ENCODE assay signal across 15 mouse cellular contexts in genomic region chr2:37724231-37724630, GRCm38 (mm10). TPM values are rescaled to one million over a fixed set of nuclear protein-coding genes. Genes with fewer than 3 reads are reported as not detected.
DNase-seq lines count a peak whose midpoint lies in the region; ATAC-seq and TF ChIP-seq lines count a peak whose summit lies in the region.
"Had no signal": no experiment of that assay in that cellular context is flagged by ENCODE, and none has a peak within 500 bp of the region (broad histone marks: within the 10 kb centered on the region; RNA-seq: fewer than 3 reads in every experiment).

No protein-coding gene starts in this region.

- TF ChIP-seq POLR2A in kidney, adult 2 months (IDR thresholded peaks at IDR 0.05; ENCODE audit: low read depth, low read length), result no peak

- H3K9me3 ChIP-seq in forebrain, embryonic 15.5 days, result no peaks in the 10 kb centered on the region
- H3K9me3 ChIP-seq in forebrain, embryonic 11.5 days (ENCODE audit: control insufficient read depth, low read length), result no peaks in the 10 kb centered on the region
- no peaks in the 10 kb centered on the region for H3K9me3 ChIP-seq in midbrain, embryonic 12.5 days
- no peaks in the 10 kb centered on the region for H3K9me3 ChIP-seq in midbrain, postnatal 0 days (ENCODE audit: low read length)
- H3K9me3 ChIP-seq: heart, embryonic 13.5 days; limb, embryonic 12.5 days; liver, embryonic 15.5 days; neural tube, embryonic 12.5 days had no signal

- no peak for ATAC-seq in forebrain, embryonic 15.5 days (replicated peaks)
- ATAC-seq in forebrain, embryonic 11.5 days (replicated peaks; ENCODE audit: low FRiP score), result no peak
- ATAC-seq in midbrain, embryonic 12.5 days (ENCODE audit: low FRiP score, low read depth), result no peak
- ATAC-seq in midbrain, postnatal 0 days (ENCODE audit: low FRiP score), result no peak
- no peak for ATAC-seq in inflammation-experienced regulatory T-cells, adult 6 months

- no peak for DNase-seq in forebrain, embryonic 11.5 days (ENCODE audit: low spot score)
- no peak for DNase-seq in midbrain, postnatal 0 days (ENCODE audit: low spot score)
- peak; percentile 82 for DNase-seq in kidney, adult 2 months
- DNase-seq in kidney, postnatal 36 days, result peak; percentile 77 to 78
- DNase-seq in heart, postnatal 25 days (ENCODE audit: low spot score), result no peak
- DNase-seq: gastrocnemius, postnatal 25 days; lung, postnatal 14 days had no signal

- peaks cover 16% of the 10 kb centered on the region for H3K4me1 ChIP-seq in forebrain, embryonic 15.5 days
- H3K4me1 ChIP-seq in forebrain, embryonic 11.5 days (replicated peaks; ENCODE audit: control insufficient read depth, insufficient read depth, low read length), result 0 out of 2 replicates have a peak, but pooled peaks cover 2% of the 10 kb centered on the region
- peaks cover 13% of the 10 kb centered on the region for H3K4me1 ChIP-seq in midbrain, embryonic 12.5 days
- H3K4me1 ChIP-seq in midbrain, postnatal 0 days (ENCODE audit: insufficient read depth, low read length), result no peaks in the 10 kb centered on the region
- peaks cover 19% of the 10 kb centered on the region for H3K4me1 ChIP-seq in kidney, adult 2 months (ENCODE audit: control insufficient read depth, insufficient read depth, low read length)
- H3K4me1 ChIP-seq: heart, embryonic 13.5 days; liver, embryonic 15.5 days; neural tube, embryonic 12.5 days had no signal

- H3K4me3 ChIP-seq in forebrain, embryonic 15.5 days, result no peak overlapping the region
- no peak overlapping the region for H3K4me3 ChIP-seq in forebrain, embryonic 11.5 days (ENCODE audit: low read depth, low read length)
- no peak overlapping the region for H3K4me3 ChIP-seq in midbrain, embryonic 12.5 days
- no peak overlapping the region for H3K4me3 ChIP-seq in midbrain, postnatal 0 days (ENCODE audit: low read depth, low read length)
- H3K4me3 ChIP-seq in kidney, adult 2 months (ENCODE audit: insufficient read depth, low read depth, low read length), result no peak overlapping the region
- H3K4me3 ChIP-seq: heart, embryonic 13.5 days; limb, embryonic 12.5 days; liver, embryonic 15.5 days; neural tube, embryonic 12.5 days had no signal

- no peak overlapping the region for H3K4me2 ChIP-seq in forebrain, embryonic 15.5 days (replicated peaks)
- H3K4me2 ChIP-seq in forebrain, embryonic 11.5 days (ENCODE audit: low read depth, low read length, severe bottlenecking), result no peak overlapping the region
- no peak overlapping the region for H3K4me2 ChIP-seq in midbrain, embryonic 12.5 days (replicated peaks)
- no peak overlapping the region for H3K4me2 ChIP-seq in midbrain, postnatal 0 days (ENCODE audit: low read depth, low read length, poor library complexity, severe bottlenecking)
- H3K4me2 ChIP-seq: heart, embryonic 13.5 days; limb, embryonic 12.5 days; liver, embryonic 15.5 days; neural tube, embryonic 12.5 days had no signal

- H3K36me3 ChIP-seq in forebrain, embryonic 15.5 days, result no peaks in the 10 kb centered on the region
- no peaks in the 10 kb centered on the region for H3K36me3 ChIP-seq in forebrain, embryonic 11.5 days (ENCODE audit: control insufficient read depth, insufficient read depth, low read length)
- no peaks in the 10 kb centered on the region for H3K36me3 ChIP-seq in midbrain, embryonic 12.5 days
- no peaks in the 10 kb centered on the region for H3K36me3 ChIP-seq in midbrain, postnatal 0 days (ENCODE audit: insufficient read depth, low read length)
- H3K36me3 ChIP-seq in kidney, adult 2 months (ENCODE audit: control insufficient read depth, insufficient read depth, low read length), result no peaks in the 10 kb centered on the region
- H3K36me3 ChIP-seq: heart, embryonic 13.5 days; limb, embryonic 12.5 days; liver, embryonic 15.5 days; neural tube, embryonic 12.5 days had no signal

- no peaks in the 10 kb centered on the region for H3K27me3 ChIP-seq in forebrain, embryonic 15.5 days
- H3K27me3 ChIP-seq in forebrain, embryonic 11.5 days (ENCODE audit: control insufficient read depth, insufficient read depth, low read length), result no peaks in the 10 kb centered on the region
- no peaks in the 10 kb centered on the region for H3K27me3 ChIP-seq in midbrain, embryonic 12.5 days
- no peaks in the 10 kb centered on the region for H3K27me3 ChIP-seq in midbrain, postnatal 0 days (ENCODE audit: insufficient read depth, low read length)
- H3K27me3 ChIP-seq in kidney, adult 2 months (replicated peaks; ENCODE audit: control insufficient read depth, insufficient read depth, low read length), result no peaks in the 10 kb centered on the region
- H3K27me3 ChIP-seq: heart, embryonic 13.5 days; limb, embryonic 12.5 days; liver, embryonic 15.5 days; neural tube, embryonic 12.5 days had no signal

- TF ChIP-seq CTCF in midbrain, postnatal 0 days (IDR thresholded peaks at IDR 0.05), result no peak
- no peak for TF ChIP-seq CTCF in kidney, adult 2 months (conservative IDR thresholded peaks at IDR 0.05; ENCODE audit: insufficient read depth, insufficient read length, low read depth, low read length)

- intact Hi-C loops in heart, postnatal 25 days (cut with DNase I), result no loop called here

- peak overlapping the region; percentile 74 for H3K27ac ChIP-seq in forebrain, embryonic 15.5 days (replicated peaks)
- H3K27ac ChIP-seq in forebrain, embryonic 11.5 days (ENCODE audit: low read depth, low read length), result no peak overlapping the region
- H3K27ac ChIP-seq in midbrain, embryonic 12.5 days (replicated peaks), result peak overlapping the region; percentile 72
- H3K27ac ChIP-seq in midbrain, postnatal 0 days (ENCODE audit: low read depth, low read length), result no peak overlapping the region
- peak overlapping the region; percentile 74 for H3K27ac ChIP-seq in kidney, adult 2 months (ENCODE audit: insufficient read depth, low read depth, low read length)
- H3K27ac ChIP-seq: heart, embryonic 13.5 days; limb, embryonic 12.5 days; liver, embryonic 15.5 days; neural tube, embryonic 12.5 days had no signal

- WGBS in forebrain, embryonic 15.5 days, result 76% methylated on average over 4 of the region's 4 CpGs
- 75% methylated on average over 4 of the region's 4 CpGs for WGBS in forebrain, embryonic 11.5 days
- 69% methylated on average over 4 of the region's 4 CpGs for WGBS in midbrain, embryonic 12.5 days
- WGBS in midbrain, postnatal 0 days, result 77% methylated on average over 4 of the region's 4 CpGs
- WGBS in kidney, adult 2 months, result 35% methylated on average over 4 of the region's 4 CpGs

- H3K9ac ChIP-seq in forebrain, embryonic 15.5 days (replicated peaks), result no peak overlapping the region
- H3K9ac ChIP-seq in forebrain, embryonic 11.5 days (ENCODE audit: low read length), result no peak overlapping the region
- no peak overlapping the region for H3K9ac ChIP-seq in midbrain, embryonic 12.5 days (replicated peaks)
- no peak overlapping the region for H3K9ac ChIP-seq in midbrain, postnatal 0 days (replicated peaks; ENCODE audit: low read length, poor library complexity, severe bottlenecking)
- H3K9ac ChIP-seq: heart, embryonic 13.5 days; limb, embryonic 12.5 days; liver, embryonic 15.5 days; neural tube, embryonic 12.5 days had no signal

RNA-seq across cellular contexts. Expression of gene Strbp, which starts 20.6 kb away (rescaled TPM):
- 109 and 110 TPM in 2 replicates for polyA plus RNA-seq in forebrain, embryonic 15.5 days (2015; fragmentation: Nextera tagmentation; extraction: Ambion mirVana)
- polyA plus RNA-seq in forebrain, embryonic 11.5 days (2014; fragmentation: Nextera tagmentation; extraction: Ambion mirVana), result 102 and 103 TPM in 2 replicates
- 106 and 117 TPM in 2 replicates for polyA plus RNA-seq in midbrain, embryonic 12.5 days (2016; fragmentation: Nextera tagmentation; extraction: Ambion mirVana)
- 118 and 121 TPM in 2 replicates for total RNA-seq in midbrain, postnatal 0 days (2014; rRNA removed)
- polyA plus RNA-seq in midbrain, postnatal 0 days (2015; fragmentation: Nextera tagmentation; extraction: Ambion mirVana), result 87.1 and 105 TPM in 2 replicates
- 5.0 and 6.8 TPM in 2 replicates for polyA plus RNA-seq in kidney, adult 2 months (2012; rRNA removed)
- polyA plus RNA-seq in inflammation-experienced regulatory T-cells, adult 6 months (2017; shearing (Covaris generic)), result 10 to 100 TPM in 1 of 3 experiments, 1 to 10 TPM in 2; 7.4 to 10.1 (median 9.3) TPM
- total RNA-seq in heart, postnatal 25 days (2021), result 10 to 100 TPM; 19.1 to 20.0 TPM

RNA-seq across cellular contexts. Expression of gene Crb2, which starts 51.8 kb away (rescaled TPM):
- polyA plus RNA-seq in forebrain, embryonic 15.5 days (2015; fragmentation: Nextera tagmentation; extraction: Ambion mirVana), result 7.1 and 8.4 TPM in 2 replicates
- 29.6 and 32.7 TPM in 2 replicates for polyA plus RNA-seq in forebrain, embryonic 11.5 days (2014; fragmentation: Nextera tagmentation; extraction: Ambion mirVana)
- 21.8 and 24.2 TPM in 2 replicates for polyA plus RNA-seq in midbrain, embryonic 12.5 days (2016; fragmentation: Nextera tagmentation; extraction: Ambion mirVana)
- total RNA-seq in midbrain, postnatal 0 days (2014; rRNA removed), result 3.7 and 4.8 TPM in 2 replicates
- 1.6 and 1.7 TPM in 2 replicates for polyA plus RNA-seq in midbrain, postnatal 0 days (2015; fragmentation: Nextera tagmentation; extraction: Ambion mirVana)
- 2.7 and 3.0 TPM in 2 replicates for polyA plus RNA-seq in kidney, adult 2 months (2012; rRNA removed)
- not detected for polyA plus RNA-seq in inflammation-experienced regulatory T-cells, adult 6 months (2017; shearing (Covaris generic))
- 1 to 10 TPM in 1 of 2 experiments, under 1 TPM in 1; 0.78 to 1.0 TPM for total RNA-seq in heart, postnatal 25 days (2021)
- total RNA-seq: gastrocnemius, postnatal 25 days; hematopoietic stem cell, adult 5-6 weeks had no signal

Comparison
In these comparisons a context has a peak if more than half of its experiments do, and no peak if none do; other contexts are left out.
1. H3K27ac ChIP-seq: peak in forebrain, embryonic 15.5 days (single experiment), midbrain, embryonic 12.5 days (single experiment) and kidney, adult 2 months (single experiment); none in forebrain, embryonic 11.5 days (single experiment) and midbrain, postnatal 0 days (single experiment).
2. DNase-seq: peak in kidney, adult 2 months (single experiment) and kidney, postnatal 36 days (2 of 2); none in forebrain, embryonic 11.5 days (single experiment), midbrain, postnatal 0 days (single experiment) and heart, postnatal 25 days (single experiment).